Mouse (Mus musculus): ENCODE measurements around the gene Bcl11b. TPM values are rescaled to one million over a fixed set of nuclear protein-coding genes. Genes with fewer than 3 reads are reported as not detected.

The Bcl11b gene
- 21.6 and 22.2 TPM in 2 replicates for polyA plus RNA-seq (2015; fragmentation: Nextera tagmentation; extraction: Ambion mirVana)

DNA sequence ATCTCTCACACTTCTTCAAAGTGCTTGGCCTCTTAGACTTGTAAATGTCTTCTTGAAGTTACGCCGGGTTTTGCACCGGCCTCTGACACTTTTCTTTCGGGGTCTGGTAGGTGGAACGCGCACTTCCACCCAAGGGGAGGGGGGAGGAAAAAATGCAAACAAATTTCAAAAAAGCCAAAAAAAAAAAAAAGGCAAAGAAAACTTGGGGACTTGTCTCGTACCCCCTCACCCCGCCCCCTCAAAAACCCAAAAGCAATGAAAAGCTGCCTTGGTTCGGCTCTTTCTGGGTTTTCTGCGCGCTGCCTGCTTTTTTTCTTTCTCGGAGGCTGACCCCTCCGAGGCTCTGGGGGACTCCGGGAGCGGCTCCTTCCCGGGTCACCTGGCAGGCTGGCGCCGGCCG, at the start of gene Bcl11b:
Bcl11b (minus strand) TSS at position 120 of the 400 bp plus-strand sequence.
- H3K27me3 ChIP-seq (replicated peaks) = peaks cover 10% of the 10 kb centered on the region
- peak within 1 kb of the TSS; percentile 98 for H3K4me2 ChIP-seq
- H3K9ac ChIP-seq (replicated peaks) = peak within 1 kb of the TSS; percentile 89
- under 1% methylated on average over 19 of the region's 19 CpGs for WGBS
- ATAC-seq (ENCODE audit: low FRiP score) = no peak; the same call in 1 of the 2 replicates
- H3K36me3 ChIP-seq = no peaks in the 10 kb centered on the region
- H3K27ac ChIP-seq (replicated peaks) = peak within 1 kb of the TSS; percentile 94
- no peaks in the 10 kb centered on the region for H3K9me3 ChIP-seq (replicated peaks)
- peak within 1 kb of the TSS; percentile 81 for H3K4me3 ChIP-seq (replicated peaks)
- H3K4me1 ChIP-seq = peaks cover 45% of the 10 kb centered on the region

DNA sequence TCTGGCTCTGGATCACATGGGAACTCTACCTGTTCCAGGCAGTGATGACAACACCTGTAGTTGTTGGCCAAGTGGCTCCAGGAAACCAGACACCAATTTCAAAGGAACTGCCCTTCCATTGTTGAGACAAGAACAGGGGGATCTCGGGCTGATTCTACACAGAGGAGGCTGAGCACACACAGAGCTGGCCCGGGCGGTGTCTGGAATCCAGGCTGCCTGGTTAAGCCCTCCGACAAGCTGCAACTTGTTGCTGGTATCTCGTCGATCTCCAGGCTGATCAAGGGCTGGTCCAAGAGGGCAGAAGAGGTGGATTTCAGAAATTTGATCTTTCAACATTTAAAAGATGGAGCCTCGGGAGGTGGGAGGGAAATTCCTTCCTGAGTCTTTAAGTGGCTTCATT, 47.6 kb upstream of the Bcl11b start:
- Histone ChIP-seq H3K4me2 (no peak overlapping the region), H3K4me1 (no peaks in the 10 kb centered on the region), H3K27me3 (replicated peaks) (no peaks in the 10 kb centered on the region), H3K9ac (replicated peaks) (no peak overlapping the region), H3K4me3 (replicated peaks) (no peak overlapping the region), H3K36me3 (no peaks in the 10 kb centered on the region), H3K27ac (replicated peaks) (no peak overlapping the region), H3K9me3 (replicated peaks) (no peaks in the 10 kb centered on the region)
- 85% methylated on average over 7 of the region's 7 CpGs for WGBS
- no peak for ATAC-seq (ENCODE audit: low FRiP score)

DNA sequence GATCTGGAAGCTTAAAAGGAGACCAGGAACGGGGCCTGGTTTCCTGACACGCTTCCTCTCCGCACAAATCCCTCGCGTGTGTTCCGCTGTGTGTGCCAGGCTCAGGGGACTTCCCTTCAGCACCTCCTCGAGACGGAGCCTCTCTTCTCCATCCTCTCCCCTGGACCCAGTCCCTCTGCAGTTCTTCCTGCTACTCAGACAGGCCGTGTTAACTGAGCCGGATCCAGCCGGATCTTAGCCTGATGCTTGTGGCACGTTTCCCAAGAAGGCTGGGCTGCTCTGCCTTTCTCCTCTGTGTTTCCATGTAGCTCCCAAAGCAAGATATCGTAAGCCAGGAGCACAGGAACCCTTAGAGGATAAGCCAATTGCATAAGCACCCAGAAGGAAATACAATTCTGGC, 46.2 kb upstream of the Bcl11b start:
- whole genome bisulfite sequencing = 83% methylated on average over 13 of the region's 13 CpGs
- no peaks in the 10 kb centered on the region for H3K27me3 ChIP-seq (replicated peaks)
- no peak for ATAC-seq (ENCODE audit: low FRiP score)
- no peak overlapping the region for H3K4me2 ChIP-seq
- H3K9ac ChIP-seq (replicated peaks) = no peak overlapping the region
- no peaks in the 10 kb centered on the region for H3K9me3 ChIP-seq (replicated peaks)
- no peaks in the 10 kb centered on the region for H3K36me3 ChIP-seq
- no peak overlapping the region for H3K27ac ChIP-seq (replicated peaks)
- no peaks in the 10 kb centered on the region for H3K4me1 ChIP-seq
- H3K4me3 ChIP-seq (replicated peaks) = no peak overlapping the region

DNA sequence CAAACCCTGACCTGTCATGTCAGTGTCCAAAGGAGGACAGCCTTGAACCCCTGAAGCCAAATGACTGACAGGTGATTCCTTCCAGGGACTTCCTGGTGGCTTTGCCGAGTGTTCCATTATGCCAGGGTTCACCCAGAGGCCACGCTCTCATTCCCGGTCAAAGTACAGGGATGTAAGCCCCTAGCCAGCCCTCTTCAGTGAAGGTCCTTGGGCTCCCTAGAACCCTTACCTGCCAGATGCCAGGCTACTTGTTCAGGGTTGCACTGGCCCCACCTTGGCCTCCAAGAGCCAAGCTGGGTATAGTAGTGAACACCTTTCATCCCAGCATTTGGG, 38.8 kb upstream of the Bcl11b start:
- ATAC-seq (ENCODE audit: low FRiP score) = no peak
- WGBS = 71% methylated on average over 3 of the region's 3 CpGs

GRCm38 (mm10) chr12:108041571-108042238, 38.3 kb upstream of the Bcl11b start:
- WGBS = 38% methylated on average over 12 of the region's 12 CpGs
- no peaks in the 10 kb centered on the region for H3K36me3 ChIP-seq
- H3K4me2 ChIP-seq = no peak overlapping the region
- no peaks in the 10 kb centered on the region for H3K4me1 ChIP-seq
- no peaks in the 10 kb centered on the region for H3K9me3 ChIP-seq (replicated peaks)
- no peak overlapping the region for H3K9ac ChIP-seq (replicated peaks)
- H3K27ac ChIP-seq (replicated peaks) = no peak overlapping the region
- H3K27me3 ChIP-seq (replicated peaks) = no peaks in the 10 kb centered on the region
- H3K4me3 ChIP-seq (replicated peaks) = no peak overlapping the region
- no peak for ATAC-seq (ENCODE audit: low FRiP score)

More for the DNA sequence above, 38.8 kb upstream of the Bcl11b start:
- Histone ChIP-seq H3K27me3 (replicated peaks) (no peaks in the 10 kb centered on the region), H3K4me1 (no peaks in the 10 kb centered on the region), H3K27ac (replicated peaks) (no peak overlapping the region), H3K4me2 (no peak overlapping the region), H3K4me3 (replicated peaks) (no peak overlapping the region), H3K9ac (replicated peaks) (no peak overlapping the region), H3K36me3 (no peaks in the 10 kb centered on the region), H3K9me3 (replicated peaks) (no peaks in the 10 kb centered on the region)

- no peak for ATAC-seq (ENCODE audit: low FRiP score)
- H3K9me3 ChIP-seq (replicated peaks) = no peaks in the 10 kb centered on the region
- no peak overlapping the region for H3K27ac ChIP-seq (replicated peaks)
- 0 out of 2 replicates have a peak, but pooled peaks cover 6% of the 10 kb centered on the region for H3K4me1 ChIP-seq
- H3K9ac ChIP-seq (replicated peaks) = no peak overlapping the region
- H3K27me3 ChIP-seq (replicated peaks) = no peaks in the 10 kb centered on the region
- 62% methylated on average over 6 of the region's 6 CpGs for WGBS
- H3K4me2 ChIP-seq = no peak overlapping the region
- no peaks in the 10 kb centered on the region for H3K36me3 ChIP-seq
- H3K4me3 ChIP-seq (replicated peaks) = no peak overlapping the region
Measured at GRCm38 (mm10) chr12:108037446-108037845, 34.0 kb upstream of the Bcl11b start.

DNA sequence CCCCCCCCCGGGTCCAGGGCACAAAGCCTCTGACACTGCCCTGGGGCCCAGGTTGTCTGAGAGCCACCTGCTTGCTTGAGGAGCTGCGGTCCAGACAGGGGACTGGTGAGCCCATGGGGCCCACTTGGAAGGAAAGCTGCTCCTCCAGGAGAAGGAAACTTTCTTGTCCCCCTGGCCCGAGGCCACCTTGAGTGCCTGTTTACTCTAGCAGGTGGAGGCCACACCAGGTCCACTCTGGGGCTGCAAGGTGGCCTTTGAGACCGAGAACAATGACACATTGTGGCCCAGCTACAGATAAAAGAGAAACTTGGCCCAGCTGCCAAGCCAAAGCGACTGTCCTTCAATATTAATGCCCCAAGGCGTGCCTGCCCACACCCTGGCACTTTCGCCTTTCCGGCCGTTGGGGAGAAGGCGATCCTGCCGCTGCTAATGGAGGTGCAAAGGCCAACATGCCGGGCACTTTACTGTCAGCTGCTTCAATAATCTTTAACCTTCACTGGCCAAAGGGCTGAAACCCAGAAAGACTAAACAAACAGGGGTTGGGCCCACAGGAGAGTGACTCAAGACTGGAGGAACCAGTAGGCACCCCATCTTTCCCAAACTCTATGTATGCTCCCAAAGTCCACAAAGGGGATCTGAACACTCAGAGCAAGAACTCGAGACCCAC, 32.1 kb upstream of the Bcl11b start:
- H3K27ac ChIP-seq (replicated peaks) = no peak overlapping the region
- no peak overlapping the region for H3K9ac ChIP-seq (replicated peaks)
- no peak overlapping the region for H3K4me3 ChIP-seq (replicated peaks)
- H3K9me3 ChIP-seq (replicated peaks) = no peaks in the 10 kb centered on the region
- H3K4me2 ChIP-seq = no peak overlapping the region
- H3K4me1 ChIP-seq = 0 out of 2 replicates have a peak, but pooled peaks cover 6% of the 10 kb centered on the region
- no peaks in the 10 kb centered on the region for H3K27me3 ChIP-seq (replicated peaks)
- no peak for ATAC-seq (ENCODE audit: low FRiP score)
- 79% methylated on average over 13 of the region's 13 CpGs for WGBS
- no peaks in the 10 kb centered on the region for H3K36me3 ChIP-seq

DNA sequence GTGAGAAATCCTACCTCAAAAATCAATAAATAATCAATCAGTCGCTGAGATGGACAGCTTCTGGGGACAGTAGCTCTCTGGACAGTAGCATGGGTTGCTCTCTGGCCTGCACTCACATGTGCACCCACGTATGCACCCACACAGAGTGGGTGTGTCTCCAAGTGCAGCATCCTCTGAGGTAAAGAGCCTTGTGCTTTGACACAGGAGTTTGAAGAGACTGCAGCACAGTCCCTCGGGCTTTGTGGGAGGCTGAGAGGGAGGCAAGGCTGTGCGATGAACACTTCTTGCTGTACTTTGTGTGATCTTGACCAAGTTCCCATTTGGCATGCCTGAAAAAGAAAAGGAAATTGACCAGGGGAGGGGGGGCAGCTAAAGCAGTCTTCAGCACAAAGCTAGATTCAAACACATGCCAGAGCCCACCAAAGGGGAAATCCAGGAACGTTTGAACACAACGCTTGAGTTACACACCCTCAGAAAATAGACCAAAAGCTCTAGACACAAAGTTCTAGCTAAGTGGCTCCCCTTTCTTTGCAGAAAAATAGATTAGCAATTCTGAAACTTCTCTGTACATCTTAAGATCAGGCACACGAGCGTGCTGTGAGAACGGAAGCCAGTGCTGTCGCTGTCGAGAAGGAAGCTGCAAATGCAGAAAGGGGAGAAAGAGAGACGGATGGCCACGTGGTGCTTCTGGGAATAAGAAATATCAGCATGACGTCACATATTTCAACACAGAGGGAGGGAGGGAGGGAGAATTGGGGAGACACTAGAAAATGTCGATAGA, 19.6 kb upstream of the Bcl11b start:
- H3K4me3 ChIP-seq (replicated peaks) = no peak overlapping the region
- H3K9me3 ChIP-seq (replicated peaks) = no peaks in the 10 kb centered on the region
- ATAC-seq (ENCODE audit: low FRiP score) = no peak
- H3K9ac ChIP-seq (replicated peaks) = no peak overlapping the region
- 81% methylated on average over 15 of the region's 15 CpGs for WGBS
- no peaks in the 10 kb centered on the region for H3K36me3 ChIP-seq
- no peak overlapping the region for H3K27ac ChIP-seq (replicated peaks)
- no peak overlapping the region for H3K4me2 ChIP-seq
- H3K4me1 ChIP-seq = no peaks in the 10 kb centered on the region
- no peaks in the 10 kb centered on the region for H3K27me3 ChIP-seq (replicated peaks)

DNA sequence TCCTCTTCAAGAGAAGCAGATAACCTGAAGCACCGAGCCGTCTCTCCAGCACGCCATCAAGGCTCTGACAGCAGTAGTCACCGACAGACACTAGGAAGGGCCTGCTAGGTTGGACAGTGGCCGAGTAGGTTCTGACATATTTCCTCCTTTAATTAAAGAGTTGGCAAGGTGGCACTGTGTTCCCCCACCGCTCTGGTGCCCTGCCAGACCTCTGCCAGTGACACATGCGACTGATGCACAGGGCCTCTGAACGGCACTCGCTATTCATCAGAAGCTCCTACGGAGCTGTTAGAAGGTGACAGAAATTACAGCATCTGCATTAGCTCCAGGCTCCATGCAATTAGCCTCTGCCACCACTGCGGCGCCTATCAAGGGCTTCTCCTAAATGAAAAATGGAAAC, 8.6 kb upstream of the Bcl11b start:
- H3K9ac ChIP-seq (replicated peaks) = no peak overlapping the region
- H3K27me3 ChIP-seq (replicated peaks) = peaks cover 3% of the 10 kb centered on the region; the same call in 1 of the 2 replicates
- H3K4me1 ChIP-seq = peaks cover 9% of the 10 kb centered on the region
- 66% methylated on average over 12 of the region's 12 CpGs for WGBS
- no peak overlapping the region for H3K4me2 ChIP-seq
- H3K27ac ChIP-seq (replicated peaks) = peak overlapping the region; percentile 66; the same call in 1 of the 2 replicates
- no peak overlapping the region for H3K4me3 ChIP-seq (replicated peaks)
- ATAC-seq (ENCODE audit: low FRiP score) = no peak
- H3K36me3 ChIP-seq = no peaks in the 10 kb centered on the region
- H3K9me3 ChIP-seq (replicated peaks) = no peaks in the 10 kb centered on the region

DNA sequence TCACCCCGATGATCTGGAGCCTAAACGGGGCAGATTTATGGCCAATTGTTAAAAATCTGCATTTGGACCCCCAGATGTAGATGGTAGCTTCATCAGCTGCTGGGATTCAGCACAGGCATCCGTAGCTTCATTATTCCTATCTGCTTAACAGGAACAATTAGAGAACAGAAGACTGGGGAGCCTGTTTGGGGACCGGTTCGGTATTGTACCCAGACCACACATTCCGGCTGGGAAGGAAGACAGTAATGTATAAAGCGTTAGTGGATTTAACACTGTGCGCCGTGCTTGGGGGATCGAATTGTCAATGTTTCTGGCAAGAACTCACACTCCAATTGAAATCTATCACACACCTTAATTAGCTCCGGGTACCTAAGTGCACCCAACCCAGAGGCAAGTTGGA, 6.9 kb upstream of the Bcl11b start:
- Histone ChIP-seq H3K9ac (replicated peaks) (no peak overlapping the region), H3K4me2 (peak overlapping the region; percentile 19), H3K36me3 (no peaks in the 10 kb centered on the region), H3K27me3 (replicated peaks) (peaks cover 10% of the 10 kb centered on the region), H3K4me3 (replicated peaks) (no peak overlapping the region), H3K4me1 (peaks cover 25% of the 10 kb centered on the region), H3K9me3 (replicated peaks) (no peaks in the 10 kb centered on the region), H3K27ac (replicated peaks) (peak overlapping the region; percentile 46; the same call in 1 of the 2 replicates)
- ATAC-seq (ENCODE audit: low FRiP score) = peak; percentile 72
- 30% methylated on average over 11 of the region's 11 CpGs for WGBS

GRCm38 (mm10) chr12:108009156-108009555, 5.8 kb upstream of the Bcl11b start:
- 41% methylated on average over 4 of the region's 4 CpGs for WGBS
- Histone ChIP-seq H3K4me3 (replicated peaks) (no peak overlapping the region), H3K36me3 (no peaks in the 10 kb centered on the region), H3K9me3 (replicated peaks) (no peaks in the 10 kb centered on the region), H3K27me3 (replicated peaks) (peaks cover 13% of the 10 kb centered on the region), H3K9ac (replicated peaks) (no peak overlapping the region), H3K4me2 (no peak overlapping the region), H3K4me1 (peaks cover 37% of the 10 kb centered on the region), H3K27ac (replicated peaks) (no peak overlapping the region)
- ATAC-seq (ENCODE audit: low FRiP score) = no peak
